Mouse (Mus musculus) granulocyte monocyte progenitor cell, adult 5-6 weeks (primary cell): ENCODE measurements around the gene Nedd4. TPM values are rescaled to one million over a fixed set of nuclear protein-coding genes. Genes with fewer than 3 reads are reported as not detected.

Source experiments
- ATAC-seq: replicated peaks from 2 replicates; pipeline ENCODE4 v1.8.0; 2016; ENCODE audit warnings: mild to moderate bottlenecking, moderate TSS enrichment, inconsistent platforms; ENCODE audit not compliant: poor library complexity, severe bottlenecking
- total RNA-seq, 2 experiments: library from RNA; stranded (forward) in 1 of 2; stranded (reverse) in 1 of 2; fragments of 200-712, 200-1000 nt in 1 of 2; fragments of >200 nt in 1 of 2; fragmentation: Nextera tagmentation in 1 of 2; gene quantifications; 2 replicates each; pipeline ENCODE4 v1.2.3; 2014 to 2017

The Nedd4 gene
- total RNA-seq, 2 experiments from 2014 or later: 118 to 154 TPM

DNA sequence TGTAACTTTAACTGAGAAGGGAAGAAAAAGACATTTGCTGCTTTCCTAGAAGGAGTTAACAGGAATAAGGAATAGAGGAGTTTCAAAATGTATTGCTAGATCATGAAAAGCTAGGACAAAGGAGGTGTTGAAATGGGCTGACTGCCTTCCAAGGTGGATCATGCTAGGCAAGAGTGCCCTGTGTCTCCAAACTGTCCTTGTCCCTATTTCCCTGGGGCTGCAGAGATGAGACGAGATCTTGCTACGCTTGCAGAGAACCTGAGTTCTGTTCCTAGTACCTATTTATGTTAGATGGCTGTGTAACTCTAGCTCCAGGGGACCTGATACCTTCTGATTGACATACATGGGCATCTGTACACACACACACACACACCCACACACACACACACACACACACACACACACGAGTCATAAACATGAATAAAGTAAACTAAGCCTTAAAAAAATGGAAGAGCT lies 13.6 kb downstream of the Nedd4 start:
- no peak for ATAC-seq

DNA sequence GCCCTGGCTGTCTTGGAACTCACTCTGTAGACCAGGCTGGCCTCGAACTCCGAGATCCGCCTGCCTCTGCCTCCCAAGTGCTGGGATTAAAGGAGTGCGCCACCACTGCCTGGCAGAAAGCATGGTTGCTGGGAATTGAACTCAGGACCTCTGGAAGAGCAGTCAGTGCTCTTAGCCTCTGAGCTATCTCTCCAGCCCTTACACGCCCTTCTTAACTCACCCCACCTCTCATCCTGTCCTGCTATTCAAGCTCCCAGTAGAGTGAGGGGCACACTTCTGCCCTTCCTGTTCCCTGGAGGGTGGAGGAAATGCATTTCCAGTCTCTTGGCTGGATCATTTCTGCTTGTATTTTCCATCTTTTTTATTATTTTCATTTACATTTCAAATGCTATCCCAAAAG lies 15.5 kb downstream of the Nedd4 start:
- no peak for ATAC-seq

DNA sequence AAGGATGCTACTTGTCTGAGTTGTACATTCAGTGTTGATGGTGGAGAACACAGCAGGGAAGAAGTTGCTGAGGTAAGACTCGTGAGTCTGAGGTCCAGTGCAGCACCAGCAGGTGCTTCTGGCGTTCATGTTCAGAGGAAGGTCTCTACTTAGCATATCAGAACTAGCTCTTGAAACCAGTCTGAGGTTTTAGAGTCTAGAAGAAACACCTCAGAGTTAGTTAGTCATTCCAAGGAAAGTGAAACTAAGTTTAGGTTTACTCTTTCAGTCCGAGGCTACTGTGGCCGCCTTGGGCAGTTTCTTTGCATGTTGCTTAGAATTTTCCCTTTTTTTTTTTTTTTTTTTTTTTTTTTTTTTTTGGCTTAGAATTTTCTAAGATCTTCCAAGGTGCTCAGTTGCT lies 16.6 kb downstream of the Nedd4 start:
- peak; percentile 44; the same call in 1 of the 2 replicates for ATAC-seq

DNA sequence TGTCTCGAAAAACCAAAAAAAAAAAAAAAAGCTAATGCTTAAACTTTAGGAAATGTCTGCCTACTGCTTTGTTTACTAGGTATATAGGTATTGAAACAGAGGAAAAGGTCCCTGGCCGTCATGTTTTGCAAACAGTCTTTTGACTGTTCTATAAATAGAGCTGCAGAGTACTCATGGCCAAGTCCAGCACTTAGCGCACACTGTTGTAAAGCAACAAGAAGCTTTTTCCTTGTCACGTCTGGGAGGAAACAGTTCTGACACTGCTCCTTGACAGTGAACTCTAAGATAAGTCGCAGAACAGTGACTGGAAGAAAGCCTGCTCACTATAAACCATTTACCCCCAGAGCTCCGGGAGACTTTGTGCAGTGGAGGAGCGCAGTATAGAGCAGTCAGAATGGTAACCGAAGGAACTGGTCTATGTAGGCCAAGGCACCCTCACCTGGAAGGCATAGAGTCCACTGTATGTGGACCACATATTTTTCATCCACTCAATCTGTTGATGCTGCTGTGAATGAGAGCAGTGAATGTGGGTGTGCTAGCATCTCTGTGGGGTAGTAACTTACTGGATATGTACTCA lies 19.6 kb downstream of the Nedd4 start:
- ATAC-seq: no peak

DNA sequence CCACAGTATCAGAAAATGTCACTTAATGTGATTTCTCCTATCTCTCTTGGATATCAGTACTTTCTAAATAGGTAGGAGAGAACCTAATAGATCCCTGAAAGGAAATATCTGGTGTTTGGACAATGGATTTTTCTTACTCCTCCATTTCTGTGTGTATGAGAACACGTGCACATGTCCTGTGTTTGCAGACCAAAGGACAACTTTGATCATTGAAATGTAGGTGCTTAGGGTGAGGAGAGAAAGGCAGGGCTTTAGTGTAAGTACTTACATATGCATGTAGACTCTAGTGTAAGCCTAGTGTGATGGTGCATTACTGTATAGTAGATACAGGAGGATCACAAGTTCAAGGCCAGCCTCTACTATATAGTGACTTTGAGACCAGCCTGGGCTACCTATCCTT lies 21.1 kb downstream of the Nedd4 start:
- no peak for ATAC-seq

DNA sequence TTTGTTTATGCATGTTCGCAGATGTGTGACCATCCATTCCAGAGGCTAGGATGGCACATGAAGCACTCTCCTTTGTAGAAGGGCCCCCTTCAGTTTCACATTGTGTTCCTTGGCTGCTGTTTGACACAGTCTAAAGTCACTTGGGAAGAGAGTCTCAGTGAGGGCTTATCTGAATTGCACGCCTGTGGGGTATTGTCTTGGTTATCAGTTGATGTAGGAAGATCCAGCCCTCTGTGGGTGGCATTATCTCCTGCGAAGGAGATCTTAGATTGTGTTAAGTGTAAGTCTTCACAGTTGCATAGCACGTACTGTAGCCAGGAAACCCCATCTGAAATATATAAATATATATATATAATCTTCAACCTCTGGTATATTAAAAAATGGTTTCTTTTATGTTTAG lies 23.1 kb downstream of the Nedd4 start:
- ATAC-seq: no peak

DNA sequence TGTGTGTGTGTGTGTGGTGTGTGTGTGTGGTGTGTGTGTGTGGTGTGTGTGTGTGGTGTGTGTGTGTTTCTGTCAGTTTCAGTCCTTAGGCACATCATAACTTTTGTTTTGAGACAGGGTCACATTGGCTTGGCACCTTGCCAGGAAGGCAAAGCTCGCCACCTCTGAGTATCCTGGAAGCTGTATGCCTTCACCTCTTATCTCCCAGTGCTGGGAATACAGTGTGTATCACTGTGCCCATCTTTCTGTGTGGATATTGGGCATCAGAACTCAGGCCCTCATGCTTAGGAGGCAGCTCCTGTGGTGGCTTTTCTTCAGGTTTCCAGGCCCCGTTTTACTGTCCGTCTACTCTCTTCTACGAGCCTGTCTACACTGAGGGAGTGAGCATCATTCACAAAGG lies 24.4 kb downstream of the Nedd4 start:
- ATAC-seq: no peak

DNA sequence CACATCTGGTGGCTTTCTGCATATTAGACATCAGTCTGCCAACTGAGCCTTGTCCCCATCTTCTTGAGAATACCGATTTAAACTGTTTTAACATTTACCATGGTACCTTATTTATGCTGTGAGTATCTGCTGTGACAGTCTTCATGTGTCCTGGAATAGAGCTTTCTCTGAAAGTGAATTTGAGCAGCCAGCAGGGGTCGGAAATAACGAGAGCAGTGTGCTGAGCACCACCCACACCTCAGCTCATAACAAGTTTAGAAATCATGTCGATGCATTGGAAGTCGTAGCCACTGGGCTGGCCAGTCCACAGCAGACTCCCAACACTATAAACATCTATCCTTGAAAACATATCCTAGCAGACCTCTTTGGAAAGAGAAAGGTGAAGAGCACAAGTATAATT lies 27.4 kb downstream of the Nedd4 start:
- no peak for ATAC-seq

DNA sequence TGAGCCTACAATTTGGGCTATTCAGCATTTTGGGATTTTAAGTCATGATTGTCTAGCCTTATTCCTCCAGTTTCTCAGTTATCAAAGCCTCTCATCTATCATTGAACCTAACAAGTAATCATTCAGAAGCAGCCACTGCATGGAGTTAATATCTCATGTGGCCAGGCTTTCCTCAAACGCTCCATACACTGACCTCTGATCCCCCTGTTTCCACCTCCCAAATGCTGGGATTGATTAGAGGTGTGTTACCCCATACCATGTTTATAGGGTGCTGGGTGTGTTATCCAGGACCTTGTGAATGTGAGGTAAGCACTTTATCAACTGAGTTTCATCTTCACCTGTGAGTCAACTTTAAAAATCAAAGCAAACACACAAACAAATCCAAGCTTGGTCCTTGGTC lies 28.7 kb downstream of the Nedd4 start:
- ATAC-seq: no peak

DNA sequence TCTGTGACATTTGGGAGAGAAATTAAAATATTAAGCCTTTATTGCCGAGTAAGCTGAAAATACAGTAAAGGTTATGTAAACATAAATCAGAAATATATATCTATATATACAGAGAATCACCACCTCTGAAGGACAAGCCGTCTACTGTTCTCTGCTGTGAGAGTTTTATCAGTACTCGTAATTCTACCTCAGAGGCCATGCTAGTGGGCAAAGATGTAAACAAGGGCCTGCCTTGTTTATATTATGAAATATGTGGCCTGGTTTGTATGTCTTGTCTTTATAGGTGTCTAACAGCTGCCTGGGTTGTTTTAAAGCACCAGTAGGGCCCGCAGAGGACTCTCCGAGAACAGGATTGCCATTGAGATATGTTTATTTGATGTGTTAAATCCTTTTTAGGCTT lies 29.8 kb downstream of the Nedd4 start:
- ATAC-seq: no peak

DNA sequence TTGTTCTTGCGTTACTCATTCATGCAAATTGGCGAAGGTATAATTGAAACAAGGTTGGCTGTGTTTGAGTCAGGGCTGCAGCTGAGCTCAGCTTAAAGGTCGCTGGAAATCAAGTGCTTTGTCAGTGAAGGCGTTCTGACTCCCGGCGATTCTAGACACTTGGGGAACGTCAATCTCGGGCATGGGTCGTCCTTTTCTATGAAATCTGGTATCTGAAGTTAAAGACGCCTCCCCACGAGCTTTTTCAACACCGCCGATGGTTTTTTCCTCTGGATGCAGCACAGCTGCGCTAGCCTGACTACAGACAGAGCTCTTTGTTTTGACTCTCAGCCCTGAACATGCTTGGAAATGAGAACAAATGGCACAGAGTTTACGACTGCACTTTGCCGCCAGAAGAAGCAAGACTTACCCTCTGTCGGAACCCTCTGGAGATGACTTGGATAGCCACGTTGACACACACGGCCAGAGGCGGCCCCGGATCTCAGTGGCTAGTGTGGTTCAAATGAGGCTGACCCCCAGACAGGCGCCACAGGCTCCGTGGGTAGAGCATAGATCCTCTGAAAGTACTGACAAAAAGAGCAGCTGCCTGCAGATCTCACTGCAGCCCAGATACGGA lies 31.0 kb downstream of the Nedd4 start:
- ATAC-seq: no peak

DNA sequence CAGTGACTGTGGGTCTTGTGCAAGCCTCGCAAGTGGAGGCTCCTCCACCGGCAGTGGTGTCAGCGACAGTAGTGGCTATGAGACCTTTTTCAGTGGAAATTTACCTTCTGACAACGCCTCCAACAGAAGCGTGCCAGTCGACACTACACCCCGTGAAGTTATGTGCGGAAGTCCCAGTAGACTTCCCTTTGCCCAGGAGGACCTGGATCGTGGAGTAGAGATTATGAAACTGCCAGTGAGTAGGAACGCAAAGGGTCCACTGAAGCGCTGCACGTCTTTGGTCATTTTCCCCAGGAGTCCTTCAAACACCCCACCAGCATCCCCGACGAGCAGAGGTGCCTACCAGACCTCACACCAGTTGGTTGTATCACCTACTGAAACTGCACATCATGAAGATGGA lies 31.7 kb downstream of the Nedd4 start:
- ATAC-seq: no peak

DNA sequence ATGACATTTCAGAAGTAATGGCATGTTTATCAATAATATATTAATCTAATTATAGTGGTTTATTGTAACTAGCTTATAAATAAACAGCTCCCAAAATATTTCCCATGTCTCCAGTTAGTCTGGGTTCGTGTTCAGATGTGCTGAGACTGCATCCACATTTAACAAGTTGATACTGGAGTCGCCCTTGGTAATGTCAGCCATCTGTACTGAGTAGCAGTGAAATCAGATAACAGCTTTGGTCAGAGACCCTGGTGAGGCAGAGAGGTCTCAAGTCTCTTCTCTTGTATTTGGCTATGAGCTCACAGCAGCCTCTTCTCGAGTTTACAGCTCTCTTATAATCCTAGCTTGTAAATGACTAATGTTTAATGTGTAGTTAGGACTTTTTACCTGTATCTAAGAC lies 34.4 kb downstream of the Nedd4 start:
- no peak for ATAC-seq

DNA sequence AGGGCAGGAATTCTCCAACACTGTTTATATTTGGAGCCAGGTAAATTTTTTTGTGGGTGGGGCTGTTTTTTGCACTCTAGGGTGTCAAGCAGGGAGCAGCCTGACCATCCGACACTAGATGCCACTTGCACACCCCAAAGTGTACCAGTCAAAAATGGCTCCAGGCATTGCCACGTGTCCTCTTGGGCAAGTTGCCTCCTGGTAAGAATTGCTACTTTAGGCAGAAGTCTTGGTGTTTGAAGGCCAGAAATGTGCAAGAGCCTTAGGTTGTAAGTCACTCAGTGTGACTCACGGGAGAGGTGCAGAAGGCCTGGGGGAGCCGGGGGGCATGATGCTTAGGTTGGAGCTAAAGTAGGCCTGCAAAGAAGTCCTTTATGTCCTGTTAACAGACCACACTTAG lies 35.6 kb downstream of the Nedd4 start:
- ATAC-seq: no peak

DNA sequence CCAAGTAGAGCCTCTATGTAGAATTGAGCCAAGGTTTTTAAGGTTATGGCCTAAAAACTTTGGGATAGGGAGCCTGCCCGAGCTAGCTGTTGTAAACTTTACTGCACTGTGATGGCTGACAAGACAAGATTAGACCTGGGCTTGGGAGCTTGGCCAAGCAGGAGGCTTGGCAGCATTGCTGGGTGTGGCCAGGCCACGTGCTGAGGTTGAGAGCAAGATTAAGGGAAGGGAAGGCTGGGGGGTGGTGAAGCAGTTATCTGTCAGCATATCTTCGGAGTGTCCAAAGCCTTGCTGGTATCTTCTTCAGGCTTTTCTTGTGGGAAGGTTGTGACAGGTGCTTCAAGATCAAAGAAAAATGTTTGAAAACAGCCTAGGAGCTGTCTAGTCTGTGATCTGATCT lies 37.6 kb downstream of the Nedd4 start:
- ATAC-seq: no peak

DNA sequence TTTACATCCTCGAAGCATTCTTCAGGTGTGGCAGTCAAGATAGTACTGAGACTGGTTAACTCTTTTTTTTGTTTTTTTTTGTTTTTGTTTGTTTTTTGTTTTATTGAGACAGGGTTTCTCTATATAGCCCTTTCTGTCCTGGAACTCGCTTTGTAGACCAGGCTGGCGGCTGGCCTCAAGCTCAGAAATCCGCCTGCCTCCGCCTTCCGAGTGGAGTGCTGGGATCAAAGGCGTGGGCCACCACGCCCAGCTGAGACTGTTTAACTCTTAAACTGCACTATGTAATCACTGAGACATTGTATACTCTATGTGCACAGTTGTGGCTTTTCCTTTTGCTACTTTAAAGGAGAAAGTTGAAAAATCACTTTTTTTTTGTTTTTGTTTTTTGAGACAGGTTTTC lies 39.3 kb downstream of the Nedd4 start:
- ATAC-seq: no peak

DNA sequence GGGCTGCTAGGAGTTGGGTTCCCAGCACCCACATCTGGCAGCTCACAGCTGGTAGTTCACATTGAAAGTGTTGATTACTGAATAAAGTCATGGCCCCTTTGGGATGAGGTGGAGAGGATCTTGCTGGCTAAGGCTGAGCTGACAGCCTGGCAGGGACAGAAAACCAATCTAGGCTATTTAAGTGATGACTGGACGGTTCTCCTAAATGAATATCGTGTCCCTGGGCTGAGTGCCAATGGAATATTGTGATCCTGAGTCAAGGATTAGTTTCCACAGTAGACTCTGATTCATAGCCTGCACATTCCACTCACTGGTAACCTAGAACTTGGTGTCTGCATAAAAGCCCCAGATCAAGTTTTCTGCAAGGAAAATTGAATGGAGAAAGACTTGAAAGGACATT lies 39.9 kb downstream of the Nedd4 start:
- no peak for ATAC-seq

DNA sequence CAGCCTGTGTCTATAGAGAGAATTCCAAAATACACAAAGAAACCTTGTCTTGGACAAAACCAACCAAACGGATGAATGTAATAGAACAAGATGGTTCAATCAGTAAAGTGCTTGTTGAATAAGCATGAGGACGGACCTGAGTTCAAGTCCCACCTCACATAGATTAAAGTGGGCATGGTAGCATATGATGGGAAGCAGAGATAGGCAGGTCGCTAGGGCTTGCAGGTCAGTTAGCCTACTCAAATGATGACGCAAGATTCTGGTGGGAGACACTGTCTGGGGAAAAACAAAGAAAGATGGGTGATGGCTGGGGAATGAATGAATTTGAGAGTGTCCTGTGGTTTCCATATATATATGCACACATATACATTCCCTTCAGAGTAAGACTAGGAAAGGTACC lies 41.0 kb downstream of the Nedd4 start:
- ATAC-seq: no peak

DNA sequence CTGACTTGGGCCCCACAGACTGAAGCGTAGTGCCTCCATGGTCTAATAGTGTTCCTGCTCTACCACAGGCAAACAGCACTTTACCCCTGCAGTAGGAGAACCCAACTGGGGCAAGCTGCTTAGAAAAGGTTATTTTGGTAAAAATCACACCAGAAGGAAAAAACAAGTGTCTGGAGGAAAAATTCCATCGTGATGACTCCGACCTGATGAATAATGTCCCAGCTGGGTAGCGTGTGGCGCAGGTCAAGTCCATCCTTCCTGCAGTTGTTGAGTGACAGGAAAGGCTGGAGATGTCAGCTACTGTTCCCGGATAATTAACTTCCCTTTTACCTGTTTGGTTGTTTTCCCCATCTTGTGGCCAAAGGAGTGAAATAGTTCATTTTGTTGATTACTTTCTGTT lies 41.6 kb downstream of the Nedd4 start:
- ATAC-seq: no peak

DNA sequence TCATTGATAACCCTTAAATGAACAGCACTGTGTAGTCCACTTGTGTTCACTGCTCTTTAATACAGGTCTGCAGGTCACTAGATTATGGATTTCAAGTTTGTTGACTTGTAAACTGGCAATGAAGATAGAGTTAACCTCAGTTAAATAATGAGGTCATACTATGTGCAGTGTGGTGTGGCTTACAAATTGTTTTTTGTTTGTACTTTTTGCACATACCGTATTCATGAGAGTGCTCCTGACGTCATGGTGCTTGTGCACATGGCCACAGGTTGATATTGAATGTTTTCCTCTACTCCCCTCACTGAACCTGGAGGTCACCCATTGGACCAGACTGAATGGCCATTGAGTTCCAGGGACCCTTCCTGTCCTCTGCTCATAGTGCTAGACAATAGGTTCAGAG lies 43.1 kb downstream of the Nedd4 start:
- no peak for ATAC-seq

DNA sequence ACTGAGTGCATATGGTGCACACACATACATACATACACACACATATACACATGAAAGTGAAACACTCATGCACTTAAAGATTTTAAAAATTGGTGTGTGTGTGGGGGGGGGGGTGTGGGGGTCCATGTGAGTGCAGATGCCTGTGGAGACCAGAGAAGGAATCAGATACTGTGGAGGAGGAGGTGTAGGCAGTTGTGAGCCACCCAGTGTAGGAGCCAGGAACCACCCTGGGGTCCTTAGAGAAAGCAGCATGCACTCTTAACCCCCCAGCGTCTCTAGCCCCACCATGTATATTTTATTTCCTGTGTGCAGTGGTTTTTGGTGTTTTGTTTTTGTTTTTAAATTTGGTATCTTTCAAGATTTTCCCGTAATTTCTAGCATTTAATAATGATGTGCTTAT lies 45.9 kb downstream of the Nedd4 start:
- ATAC-seq: no peak

DNA sequence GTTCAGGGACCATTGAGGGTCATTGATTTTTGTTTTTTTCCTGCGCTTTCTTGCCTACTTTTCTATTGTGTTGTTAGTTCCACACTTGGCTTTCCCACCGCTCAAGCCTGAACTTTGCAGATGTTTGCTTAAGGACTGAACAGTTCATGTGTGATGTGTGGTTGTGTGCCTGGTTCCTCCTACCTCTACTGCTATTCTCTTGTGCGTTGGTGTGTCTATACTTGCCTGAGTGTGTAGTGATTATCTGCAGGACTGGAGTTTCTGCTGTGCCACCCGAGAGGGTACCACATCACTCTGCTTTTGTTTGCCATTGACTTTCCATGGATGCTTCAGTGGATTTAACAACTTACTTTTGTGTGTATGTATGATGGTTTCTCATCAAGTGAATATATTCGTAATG lies 46.5 kb downstream of the Nedd4 start:
- no peak for ATAC-seq

DNA sequence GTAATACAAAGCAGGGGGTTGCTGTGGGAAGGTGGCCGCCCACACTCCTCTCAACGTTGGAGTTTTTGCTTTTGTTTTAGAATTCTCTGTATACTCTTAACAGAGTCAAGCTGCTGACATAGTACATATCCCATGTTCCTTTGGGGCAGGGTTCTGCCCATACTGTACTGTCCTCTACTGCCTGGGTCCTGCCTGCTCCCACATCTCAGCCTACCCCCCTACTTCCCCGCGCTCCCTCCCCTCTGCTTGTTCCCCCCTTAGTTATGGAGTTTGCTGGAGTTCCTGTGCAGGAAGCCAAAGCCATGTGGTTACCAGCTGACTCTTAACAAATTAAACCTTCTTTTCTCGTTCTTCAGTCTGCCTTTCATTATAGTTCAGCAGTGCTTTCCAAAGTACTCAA lies 47.9 kb downstream of the Nedd4 start:
- no peak for ATAC-seq
